Mouse (Mus musculus) c-Kit-positive CD71-positive TER-119-negative erythroid progenitor cells, embryonic 14.5 days (primary cell): Measurements from ENCODE around the gene Gtf2ird2.

Experiments used
- DNase-seq: peaks from one replicate; pipeline ENCODE4 v3.0.0-alpha.2; 2013; ENCODE audit warnings: low read depth

Gtf2ird2 gene

DNA sequence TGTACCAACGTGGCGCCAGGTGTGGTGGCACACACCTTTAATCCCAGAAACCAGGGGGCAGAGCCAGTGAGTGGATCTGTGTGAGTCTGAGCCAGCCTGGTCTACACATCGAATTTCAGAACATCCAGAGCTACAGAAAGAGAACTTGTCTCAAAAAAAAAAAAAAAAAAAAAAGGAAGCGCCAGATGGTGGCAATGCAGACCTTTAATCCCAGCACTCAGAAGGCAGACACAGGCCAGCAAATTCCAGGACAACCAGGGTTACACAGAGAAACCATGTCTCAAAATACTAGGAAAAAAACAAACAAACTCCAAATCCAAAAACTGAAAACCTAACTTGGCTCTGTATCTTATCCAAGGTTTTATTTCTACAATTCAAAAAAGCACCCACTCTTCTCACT, 86.7 kb downstream of the Gtf2ird2 start:
- DNase-seq: no peak

GRCm38 (mm10) chr5:134271421-134271820, 87.6 kb downstream of the Gtf2ird2 start:
- no peak for DNase-seq

DNA sequence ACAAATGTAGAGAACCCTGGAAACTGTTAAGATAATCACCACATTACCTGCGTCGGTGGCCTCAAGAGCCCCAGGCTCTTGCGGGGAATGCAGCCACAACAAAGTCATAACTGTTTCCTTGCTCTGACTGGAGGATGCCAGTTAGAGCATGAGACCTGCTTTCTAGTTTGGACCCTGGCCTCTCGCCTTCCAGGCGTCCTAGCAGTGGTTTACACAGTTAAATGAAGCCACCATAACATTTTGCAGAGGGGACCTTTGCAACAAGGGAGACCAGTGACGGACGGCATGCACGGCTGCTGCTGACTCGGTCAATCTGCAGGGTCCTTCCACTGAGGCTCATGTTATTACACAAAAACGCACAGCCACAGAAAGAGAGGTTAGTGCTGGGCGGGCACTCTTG, 88.9 kb downstream of the Gtf2ird2 start:
- DNase-seq: no peak

DNA sequence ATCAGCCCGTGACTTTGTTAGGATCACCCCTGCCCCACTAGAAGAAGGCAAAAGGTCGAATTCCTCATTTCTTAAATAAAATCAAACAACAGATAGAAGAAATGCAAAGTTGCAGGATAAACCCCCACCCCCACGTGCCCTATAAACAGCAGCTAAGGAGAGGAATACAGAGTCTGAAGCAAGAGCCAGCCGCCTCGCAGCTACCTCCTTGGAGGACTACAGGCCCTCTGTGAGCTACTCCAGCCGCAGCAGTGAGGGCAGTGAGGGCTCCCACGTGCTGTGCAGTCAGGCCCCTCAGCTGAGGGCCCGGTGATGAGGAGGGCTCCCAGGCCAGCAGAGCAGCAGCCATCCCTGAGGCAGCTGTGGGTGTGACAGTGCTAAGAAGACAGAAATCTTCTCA, 89.9 kb downstream of the Gtf2ird2 start:
- DNase-seq: no peak
